Mouse (Mus musculus) 3134 (cell line): ENCODE results near the gene Ankrd39.

Source experiments
- DNase-seq: peaks from one replicate; pipeline ENCODE4 v3.0.0-alpha.2; 2011; ENCODE audit warnings: low spot score; ENCODE audit not compliant: insufficient read length; ENCODE audit errors: extremely low read depth

The Ankrd39 gene

GRCm38 (mm10) chr1:36546888-36547471 is at the start of gene Ankrd39:
Ankrd39 (minus strand) TSS chr1:36547445.
- DNase-seq: peak; percentile 97

- DNase-seq: peak; percentile 40
Measured at GRCm38 (mm10) chr1:36596114-36596513, 48.9 kb upstream of the Ankrd39 start.

- no peak for DNase-seq
Measured at GRCm38 (mm10) chr1:36595167-36595931, 48.1 kb upstream of the Ankrd39 start.

GRCm38 (mm10) chr1:36593099-36593498 is 45.9 kb upstream of the Ankrd39 start:
- DNase-seq: no peak

GRCm38 (mm10) chr1:36591408-36591807 is 44.2 kb upstream of the Ankrd39 start:
- no peak for DNase-seq

- no peak for DNase-seq
Measured at GRCm38 (mm10) chr1:36590664-36591063, 43.4 kb upstream of the Ankrd39 start.

- DNase-seq: no peak
Measured at GRCm38 (mm10) chr1:36589486-36589885, 42.2 kb upstream of the Ankrd39 start.

- DNase-seq: no peak
Measured at GRCm38 (mm10) chr1:36588476-36589450, 41.5 kb upstream of the Ankrd39 start.

- no peak for DNase-seq
Measured at GRCm38 (mm10) chr1:36587860-36588259, 40.6 kb upstream of the Ankrd39 start.

- no peak for DNase-seq
Measured at GRCm38 (mm10) chr1:36586288-36586687, 39.0 kb upstream of the Ankrd39 start.

- no peak for DNase-seq
Measured at GRCm38 (mm10) chr1:36583408-36584116, 36.3 kb upstream of the Ankrd39 start.

GRCm38 (mm10) chr1:36582211-36582610 is 35.0 kb upstream of the Ankrd39 start:
- no peak for DNase-seq

- DNase-seq: no peak
Measured at GRCm38 (mm10) chr1:36581260-36581659, 34.0 kb upstream of the Ankrd39 start.

GRCm38 (mm10) chr1:36580384-36581207 is 33.4 kb upstream of the Ankrd39 start:
- no peak for DNase-seq

GRCm38 (mm10) chr1:36579974-36580383 is 32.7 kb upstream of the Ankrd39 start:
- DNase-seq: no peak

- no peak for DNase-seq
Measured at GRCm38 (mm10) chr1:36576991-36577675, 29.9 kb upstream of the Ankrd39 start.

GRCm38 (mm10) chr1:36575347-36575746 is 28.1 kb upstream of the Ankrd39 start:
- DNase-seq: no peak

- DNase-seq: no peak
Measured at GRCm38 (mm10) chr1:36574196-36574955, 27.1 kb upstream of the Ankrd39 start.
